ENCODE assay signal across 7 mouse cellular contexts in the genomic region with DNA sequence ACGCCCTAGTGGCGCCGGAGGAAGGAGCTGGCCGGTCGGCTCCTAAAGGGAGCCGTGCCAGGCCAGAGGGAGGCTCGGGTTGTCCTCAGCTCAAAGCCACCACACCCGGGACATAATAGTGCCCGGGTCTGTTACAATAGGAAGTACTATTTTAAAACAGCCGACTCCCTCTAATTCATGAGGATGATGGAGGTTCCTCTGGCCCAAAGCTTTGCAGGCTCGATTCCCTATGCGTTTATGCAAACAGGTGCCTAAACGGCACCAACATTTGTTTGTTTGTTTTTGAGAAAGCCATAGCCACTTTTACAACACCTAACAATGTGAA. TPM values are rescaled to one million over a fixed set of nuclear protein-coding genes. Genes with fewer than 3 reads are reported as not detected.
DNase-seq lines count a peak whose midpoint lies in the region; ATAC-seq lines count a peak whose summit lies in the region.

No protein-coding gene starts in this region.

- H3K4me2 ChIP-seq in lung, embryonic 15.5 days: peak overlapping the region; percentile 95
- H3K4me2 ChIP-seq in limb, embryonic 13.5 days (replicated peaks): peak overlapping the region; percentile 96
- H3K4me2 ChIP-seq in stomach, embryonic 14.5 days (replicated peaks; ENCODE audit: low read depth, low read length): peak overlapping the region; percentile 91

- peak overlapping the region; percentile 50 for H3K9ac ChIP-seq in lung, embryonic 15.5 days
- peak overlapping the region; percentile 73 for H3K9ac ChIP-seq in limb, embryonic 13.5 days
- H3K9ac ChIP-seq in stomach, embryonic 14.5 days (replicated peaks; ENCODE audit: low read depth, low read length): peak overlapping the region; percentile 38; the same call in 1 of the 2 replicates

- ATAC-seq in lung, embryonic 15.5 days (ENCODE audit: borderline replicate concordance, extremely low read depth, low FRiP score, low TSS enrichment): no peak
- no peak; the same call in 1 of the 2 replicates for ATAC-seq in limb, embryonic 13.5 days (ENCODE audit: low FRiP score, low read depth)
- ATAC-seq in stomach, embryonic 14.5 days (ENCODE audit: insufficient number of reproducible peaks, insufficient read depth, low FRiP score, low read depth): no peak

- H3K9me3 ChIP-seq in lung, embryonic 15.5 days: no peaks in the 10 kb centered on the region
- H3K9me3 ChIP-seq in forebrain, embryonic 10.5 days: no peaks in the 10 kb centered on the region
- H3K9me3 ChIP-seq in limb, embryonic 13.5 days: no peaks in the 10 kb centered on the region
- H3K9me3 ChIP-seq in stomach, embryonic 14.5 days (ENCODE audit: control insufficient read depth, low read depth, low read length): no peaks in the 10 kb centered on the region

- H3K27ac ChIP-seq in lung, embryonic 15.5 days: peak overlapping the region; percentile 92
- peak overlapping the region; percentile 90 for H3K27ac ChIP-seq in forebrain, embryonic 10.5 days
- H3K27ac ChIP-seq in limb, embryonic 13.5 days: no peak overlapping the region
- peak overlapping the region; percentile 75 for H3K27ac ChIP-seq in stomach, embryonic 14.5 days (ENCODE audit: low read length)

- H3K4me1 ChIP-seq in lung, embryonic 15.5 days: peaks cover 11% of the 10 kb centered on the region; the same call in 1 of the 2 replicates
- peaks cover 26% of the 10 kb centered on the region for H3K4me1 ChIP-seq in forebrain, embryonic 10.5 days
- peaks cover 18% of the 10 kb centered on the region; the same call in 1 of the 2 replicates for H3K4me1 ChIP-seq in limb, embryonic 13.5 days
- H3K4me1 ChIP-seq in stomach, embryonic 14.5 days (ENCODE audit: control insufficient read depth, insufficient read depth, low read length): peaks cover 8% of the 10 kb centered on the region; the same call in 1 of the 2 replicates

- H3K27me3 ChIP-seq in lung, embryonic 15.5 days: peaks cover 24% of the 10 kb centered on the region; the same call in 1 of the 2 replicates
- peaks cover 47% of the 10 kb centered on the region for H3K27me3 ChIP-seq in forebrain, embryonic 10.5 days (ENCODE audit: poor library complexity, severe bottlenecking)
- H3K27me3 ChIP-seq in limb, embryonic 13.5 days: peaks cover 19% of the 10 kb centered on the region
- H3K27me3 ChIP-seq in stomach, embryonic 14.5 days (ENCODE audit: control insufficient read depth, insufficient read depth, low read length): no peaks in the 10 kb centered on the region

- H3K36me3 ChIP-seq in lung, embryonic 15.5 days: no peaks in the 10 kb centered on the region
- H3K36me3 ChIP-seq in forebrain, embryonic 10.5 days (replicated peaks): no peaks in the 10 kb centered on the region
- H3K36me3 ChIP-seq in limb, embryonic 13.5 days: no peaks in the 10 kb centered on the region
- no peaks in the 10 kb centered on the region for H3K36me3 ChIP-seq in stomach, embryonic 14.5 days (ENCODE audit: control insufficient read depth, insufficient read depth, low read length)

- H3K4me3 ChIP-seq in lung, embryonic 15.5 days: peak overlapping the region; percentile 59
- H3K4me3 ChIP-seq in forebrain, embryonic 10.5 days: peak overlapping the region; percentile 72
- H3K4me3 ChIP-seq in limb, embryonic 13.5 days: peak overlapping the region; percentile 65
- H3K4me3 ChIP-seq in stomach, embryonic 14.5 days (ENCODE audit: low read depth, low read length): peak overlapping the region; percentile 59

- WGBS in lung, embryonic 15.5 days: 1% methylated on average over 13 of the region's 13 CpGs
- WGBS in forebrain, embryonic 10.5 days: 3% methylated on average over 13 of the region's 13 CpGs
- 3% methylated on average over 13 of the region's 13 CpGs for whole genome bisulfite sequencing in limb, embryonic 13.5 days
- WGBS in stomach, embryonic 14.5 days: 2% methylated on average over 13 of the region's 13 CpGs

- DNase-seq in lung, postnatal 36 days: no peak
- DNase-seq in forebrain, embryonic 10.5 days (ENCODE audit: extremely low spot score, low spot score): no peak
- DNase-seq in layer of hippocampus, postnatal 10 days (ENCODE audit: low spot score in 2 of 2): no peak
- no peak for DNase-seq in ovary, postnatal 14 days (ENCODE audit: low spot score)

RNA-seq across cellular contexts. Expression of gene Arhgef28, which starts 0.3 kb away (rescaled TPM):
- 18.8 and 19.3 TPM in 2 replicates for polyA plus RNA-seq in lung, embryonic 15.5 days (2015; fragmentation: Nextera tagmentation; extraction: Ambion mirVana)
- 5.7 and 5.9 TPM in 2 replicates for polyA plus RNA-seq in forebrain, embryonic 10.5 days (2016; fragmentation: Nextera tagmentation; extraction: Ambion mirVana)
- polyA plus RNA-seq in limb, embryonic 13.5 days (2015; fragmentation: Nextera tagmentation; extraction: Ambion mirVana): 25.0 and 26.2 TPM in 2 replicates
- 28.4 and 28.9 TPM in 2 replicates for polyA plus RNA-seq in stomach, embryonic 14.5 days (2014; fragmentation: Nextera tagmentation; extraction: Ambion mirVana)
- total RNA-seq in layer of hippocampus, postnatal 10 days (2021): 10 to 100 TPM; 76.3 to 80.5 TPM

RNA-seq across cellular contexts. Expression of gene Utp15, which starts 56.3 kb away (rescaled TPM):
- 32.6 and 33.0 TPM in 2 replicates for polyA plus RNA-seq in lung, embryonic 15.5 days (2015; fragmentation: Nextera tagmentation; extraction: Ambion mirVana)
- 50.7 and 53.6 TPM in 2 replicates for polyA plus RNA-seq in forebrain, embryonic 10.5 days (2016; fragmentation: Nextera tagmentation; extraction: Ambion mirVana)
- polyA plus RNA-seq in limb, embryonic 13.5 days (2015; fragmentation: Nextera tagmentation; extraction: Ambion mirVana): 32.9 and 33.8 TPM in 2 replicates
- 33.9 and 34.0 TPM in 2 replicates for polyA plus RNA-seq in stomach, embryonic 14.5 days (2014; fragmentation: Nextera tagmentation; extraction: Ambion mirVana)
- total RNA-seq in layer of hippocampus, postnatal 10 days (2021): 10 to 100 TPM; 22.3 to 22.6 TPM

RNA-seq across cellular contexts. Expression of gene Ankra2, which starts 56.4 kb away (rescaled TPM):
- 18.0 and 18.8 TPM in 2 replicates for polyA plus RNA-seq in lung, embryonic 15.5 days (2015; fragmentation: Nextera tagmentation; extraction: Ambion mirVana)
- 14.7 and 15.7 TPM in 2 replicates for polyA plus RNA-seq in forebrain, embryonic 10.5 days (2016; fragmentation: Nextera tagmentation; extraction: Ambion mirVana)
- polyA plus RNA-seq in limb, embryonic 13.5 days (2015; fragmentation: Nextera tagmentation; extraction: Ambion mirVana): 22.0 and 22.3 TPM in 2 replicates
- polyA plus RNA-seq in stomach, embryonic 14.5 days (2014; fragmentation: Nextera tagmentation; extraction: Ambion mirVana): 33.2 and 33.9 TPM in 2 replicates
- total RNA-seq in layer of hippocampus, postnatal 10 days (2021): 10 to 100 TPM; 59.2 to 60.1 TPM
